Mouse (Mus musculus): Measurements from ENCODE around the gene Cir1.

DNA sequence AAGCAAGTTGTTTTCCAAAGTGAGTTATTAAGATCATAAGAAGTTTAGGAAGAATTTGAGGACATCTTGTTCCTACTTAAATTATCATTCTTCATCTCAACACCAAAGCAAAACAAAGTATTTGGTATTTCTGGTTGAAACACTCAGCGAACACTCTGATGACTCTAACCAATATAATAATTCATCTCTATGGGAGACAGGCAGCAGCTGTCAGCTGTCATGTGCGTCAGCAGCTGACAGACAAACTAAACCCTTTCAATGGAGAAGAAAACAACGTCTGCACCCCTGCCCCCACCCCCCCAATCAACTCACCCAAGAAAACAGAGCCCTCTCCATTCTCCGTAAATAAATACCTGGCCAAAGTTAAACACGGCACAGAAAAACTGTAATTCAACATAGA, 39.0 kb upstream of the Cir1 start:
- TF ChIP-seq CTCF (IDR thresholded peaks at IDR 0.05; ENCODE audit: control insufficient read depth, insufficient read depth, insufficient replicate concordance, low read depth, low read length) = no peak
- TF ChIP-seq POLR2A (IDR thresholded peaks at IDR 0.05; ENCODE audit: control insufficient read depth, low read depth, low read length) = no peak

Measured in testis, adult 2 months (tissue).